Mouse (Mus musculus): ENCODE measurements at regions not wholly inside any gene's neighbourhood (a gene's known extent, or its start where the extent isn't known, plus 50 kb on each side); places are given as distances from the start of the nearest gene placed in this dataset.

DNA sequence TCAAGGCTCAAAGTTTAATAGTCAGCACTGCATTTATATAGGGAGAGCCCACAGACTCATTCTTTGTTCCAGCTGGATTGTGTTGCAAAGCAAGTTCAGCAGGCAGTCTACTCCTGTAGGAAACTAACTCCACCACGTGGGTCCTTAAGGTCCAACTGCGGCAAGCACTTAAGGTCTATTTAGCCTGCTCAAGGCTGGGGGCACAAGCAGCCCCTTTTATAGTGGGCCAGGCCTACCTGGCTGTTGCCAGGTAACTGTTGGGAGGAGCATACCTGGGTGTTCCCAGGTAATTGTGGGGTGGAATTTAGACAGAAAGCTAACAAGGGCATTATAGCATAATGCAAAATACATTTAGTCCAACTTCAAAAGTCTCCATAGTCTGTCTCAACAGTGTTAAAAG, 126.5 kb downstream of the Emp1 start:
- Histone ChIP-seq H3K9me3 (ENCODE audit: control insufficient read depth, insufficient read depth, low read depth, low read length) (no peaks in the 10 kb centered on the region), H3K4me3 (ENCODE audit: insufficient read depth in 1 of 2, low read depth in 1 of 2, low read length in 2 of 2, poor library complexity in 1 of 2, severe bottlenecking in 1 of 2) (no peak overlapping the region), H3K9ac (ENCODE audit: insufficient read depth, low read depth, low read length, poor library complexity, severe bottlenecking) (no peak overlapping the region), H3K27ac (ENCODE audit: insufficient read depth, low read depth, low read length, poor library complexity, severe bottlenecking) (no peak overlapping the region), H3K36me3 (ENCODE audit: control insufficient read depth, insufficient read depth, low read length, poor library complexity, severe bottlenecking) (no peaks in the 10 kb centered on the region), H3K4me1 (ENCODE audit: control insufficient read depth in 2 of 2, insufficient read depth in 2 of 2, low read length in 2 of 2, poor library complexity in 1 of 2) (no peaks in the 10 kb centered on the region)
- DNase-seq (ENCODE audit: low read depth, low spot score), result no peak
- no peak for TF ChIP-seq HCFC1 (IDR thresholded peaks at IDR 0.05; ENCODE audit: borderline replicate concordance, insufficient read depth, low read length)
- TF ChIP-seq CHD2 (IDR thresholded peaks at IDR 0.05; ENCODE audit: low read depth, low read length), result no peak
- no peak for TF ChIP-seq ZNF384 (IDR thresholded peaks at IDR 0.05; ENCODE audit: low read depth, low read length)
- no peak for TF ChIP-seq ZC3H11A (IDR thresholded peaks at IDR 0.05; ENCODE audit: borderline replicate concordance, low read depth, low read length)
- TF ChIP-seq MAFK (IDR thresholded peaks at IDR 0.05; ENCODE audit: insufficient read depth, low read depth, low read length), result no peak
- in situ Hi-C loops (cut with MboI; ENCODE audit: low sequenced_read_pairs in 2 of 2, unreplicated experiment in 2 of 2), result no loop called here

DNA sequence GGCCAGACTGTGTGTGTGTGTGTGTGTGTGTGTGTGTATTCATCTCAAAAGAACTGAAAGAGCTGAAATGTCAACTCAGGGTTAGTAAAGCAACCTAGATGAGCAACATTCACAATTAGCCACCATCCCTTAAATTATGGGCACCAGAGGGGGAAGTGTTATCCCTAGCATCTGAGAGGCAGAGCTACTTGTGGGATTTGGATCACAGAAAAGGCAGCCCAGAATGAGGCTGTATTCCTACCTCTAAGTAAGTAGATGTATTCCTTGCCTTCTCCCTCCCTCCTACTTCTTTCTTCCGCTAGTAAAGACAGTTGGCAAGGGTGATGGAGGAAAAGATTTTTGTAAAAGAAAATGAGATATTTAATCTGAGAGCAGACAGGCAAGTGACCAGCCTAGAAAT, 131.6 kb downstream of the Emp1 start:
- no peak for DNase-seq (ENCODE audit: low read depth, low spot score)
- no peaks in the 10 kb centered on the region for H3K4me1 ChIP-seq (ENCODE audit: control insufficient read depth in 2 of 2, insufficient read depth in 2 of 2, low read length in 2 of 2, poor library complexity in 1 of 2)
- no peaks in the 10 kb centered on the region for H3K9me3 ChIP-seq (ENCODE audit: control insufficient read depth, insufficient read depth, low read depth, low read length)
- TF ChIP-seq MAFK (IDR thresholded peaks at IDR 0.05; ENCODE audit: insufficient read depth, low read depth, low read length) (no peak), ZNF384 (IDR thresholded peaks at IDR 0.05; ENCODE audit: low read depth, low read length) (no peak), HCFC1 (IDR thresholded peaks at IDR 0.05; ENCODE audit: borderline replicate concordance, insufficient read depth, low read length) (no peak), CHD2 (IDR thresholded peaks at IDR 0.05; ENCODE audit: low read depth, low read length) (no peak), ZC3H11A (IDR thresholded peaks at IDR 0.05; ENCODE audit: borderline replicate concordance, low read depth, low read length) (no peak)
- no peaks in the 10 kb centered on the region for H3K36me3 ChIP-seq (ENCODE audit: control insufficient read depth, insufficient read depth, low read length, poor library complexity, severe bottlenecking)
- no peak overlapping the region for H3K9ac ChIP-seq (ENCODE audit: insufficient read depth, low read depth, low read length, poor library complexity, severe bottlenecking)
- in situ Hi-C loops (cut with MboI; ENCODE audit: low sequenced_read_pairs in 2 of 2, unreplicated experiment in 2 of 2), result no loop called here
- H3K4me3 ChIP-seq (ENCODE audit: insufficient read depth in 1 of 2, low read depth in 1 of 2, low read length in 2 of 2, poor library complexity in 1 of 2, severe bottlenecking in 1 of 2), result no peak overlapping the region
- H3K27ac ChIP-seq (ENCODE audit: insufficient read depth, low read depth, low read length, poor library complexity, severe bottlenecking), result no peak overlapping the region

DNA sequence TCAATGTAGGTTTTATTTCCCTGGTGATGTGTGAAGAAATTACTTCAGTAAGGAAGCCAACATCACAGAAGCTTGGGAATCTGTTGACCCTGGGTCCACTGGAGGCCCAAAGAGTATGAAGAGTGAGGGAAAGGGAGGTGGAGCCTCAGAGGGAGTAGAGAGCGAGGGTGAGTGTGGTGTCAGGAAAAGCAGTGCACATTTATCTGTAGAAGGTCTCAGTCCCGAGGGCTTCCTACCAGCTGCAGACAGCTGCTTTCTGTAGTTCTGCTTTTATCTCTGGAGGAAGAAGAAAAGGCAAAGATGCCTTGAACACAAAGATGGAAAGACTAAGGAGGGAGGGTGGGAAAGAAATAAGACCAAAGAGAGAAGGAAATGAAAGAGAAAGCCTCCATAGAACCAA, 133.5 kb downstream of the Emp1 start:
- DNase-seq (ENCODE audit: low read depth, low spot score), result no peak
- H3K9ac ChIP-seq (ENCODE audit: insufficient read depth, low read depth, low read length, poor library complexity, severe bottlenecking), result no peak overlapping the region
- no peaks in the 10 kb centered on the region for H3K36me3 ChIP-seq (ENCODE audit: control insufficient read depth, insufficient read depth, low read length, poor library complexity, severe bottlenecking)
- in situ Hi-C loops (cut with MboI; ENCODE audit: low sequenced_read_pairs in 2 of 2, unreplicated experiment in 2 of 2), result no loop called here
- TF ChIP-seq HCFC1 (IDR thresholded peaks at IDR 0.05; ENCODE audit: borderline replicate concordance, insufficient read depth, low read length), result no peak
- no peak for TF ChIP-seq CHD2 (IDR thresholded peaks at IDR 0.05; ENCODE audit: low read depth, low read length)
- no peak for TF ChIP-seq ZNF384 (IDR thresholded peaks at IDR 0.05; ENCODE audit: low read depth, low read length)
- TF ChIP-seq ZC3H11A (IDR thresholded peaks at IDR 0.05; ENCODE audit: borderline replicate concordance, low read depth, low read length), result no peak
- no peak for TF ChIP-seq MAFK (IDR thresholded peaks at IDR 0.05; ENCODE audit: insufficient read depth, low read depth, low read length)
- no peaks in the 10 kb centered on the region for H3K9me3 ChIP-seq (ENCODE audit: control insufficient read depth, insufficient read depth, low read depth, low read length)
- H3K27ac ChIP-seq (ENCODE audit: insufficient read depth, low read depth, low read length, poor library complexity, severe bottlenecking), result no peak overlapping the region
- no peaks in the 10 kb centered on the region for H3K4me1 ChIP-seq (ENCODE audit: control insufficient read depth in 2 of 2, insufficient read depth in 2 of 2, low read length in 2 of 2, poor library complexity in 1 of 2)
- H3K4me3 ChIP-seq (ENCODE audit: insufficient read depth in 1 of 2, low read depth in 1 of 2, low read length in 2 of 2, poor library complexity in 1 of 2, severe bottlenecking in 1 of 2), result no peak overlapping the region

DNA sequence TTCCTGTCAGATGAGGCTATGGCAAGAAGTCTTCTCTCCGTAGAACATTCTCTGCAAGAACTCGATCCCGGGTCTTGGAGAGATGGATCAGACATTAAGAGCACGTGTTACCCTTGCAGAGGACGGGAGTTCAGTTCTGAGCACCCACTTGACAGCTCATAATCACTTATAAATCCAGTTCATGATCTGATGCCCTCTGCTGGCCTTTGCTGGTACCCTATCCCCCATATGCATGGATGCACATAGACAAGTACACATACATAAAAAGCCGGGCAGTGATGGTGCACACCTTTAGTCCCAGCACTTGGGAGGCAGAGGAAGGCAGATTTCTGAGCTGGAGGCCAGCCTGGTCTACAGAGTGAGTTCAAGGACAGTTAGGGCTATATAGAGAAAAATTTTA, 136.2 kb downstream of the Emp1 start:
- Histone ChIP-seq H3K9me3 (ENCODE audit: control insufficient read depth, insufficient read depth, low read depth, low read length) (no peaks in the 10 kb centered on the region), H3K36me3 (ENCODE audit: control insufficient read depth, insufficient read depth, low read length, poor library complexity, severe bottlenecking) (no peaks in the 10 kb centered on the region), H3K9ac (ENCODE audit: insufficient read depth, low read depth, low read length, poor library complexity, severe bottlenecking) (no peak overlapping the region), H3K4me1 (ENCODE audit: control insufficient read depth in 2 of 2, insufficient read depth in 2 of 2, low read length in 2 of 2, poor library complexity in 1 of 2) (no peaks in the 10 kb centered on the region), H3K4me3 (ENCODE audit: insufficient read depth in 1 of 2, low read depth in 1 of 2, low read length in 2 of 2, poor library complexity in 1 of 2, severe bottlenecking in 1 of 2) (no peak overlapping the region), H3K27ac (ENCODE audit: insufficient read depth, low read depth, low read length, poor library complexity, severe bottlenecking) (no peak overlapping the region)
- TF ChIP-seq CHD2 (IDR thresholded peaks at IDR 0.05; ENCODE audit: low read depth, low read length) (no peak), ZC3H11A (IDR thresholded peaks at IDR 0.05; ENCODE audit: borderline replicate concordance, low read depth, low read length) (no peak), ZNF384 (IDR thresholded peaks at IDR 0.05; ENCODE audit: low read depth, low read length) (no peak), MAFK (IDR thresholded peaks at IDR 0.05; ENCODE audit: insufficient read depth, low read depth, low read length) (no peak)
- in situ Hi-C loops (cut with MboI; ENCODE audit: low sequenced_read_pairs in 2 of 2, unreplicated experiment in 2 of 2), result no loop called here
- peak; percentile 13 for DNase-seq (ENCODE audit: low read depth, low spot score)

DNA sequence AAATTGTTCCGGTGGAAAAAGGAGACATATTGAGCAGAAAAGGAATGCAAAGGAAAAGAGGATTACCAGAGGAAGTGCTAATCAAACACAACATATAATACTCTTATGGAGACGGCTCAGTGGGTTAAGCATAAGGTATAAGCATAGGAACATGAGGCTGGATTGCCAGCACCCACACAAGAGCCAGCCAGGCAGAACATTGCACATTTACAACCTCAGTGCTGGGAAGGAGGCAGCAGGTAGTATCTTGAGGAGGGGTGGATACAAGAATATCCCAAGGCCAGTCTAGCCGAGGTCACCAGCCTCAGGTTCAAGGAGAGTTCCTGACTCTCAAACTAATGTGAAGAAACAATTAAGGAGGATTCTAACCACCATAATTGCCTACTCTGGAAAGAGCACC, 138.0 kb downstream of the Emp1 start:
- no peak for DNase-seq (ENCODE audit: low read depth, low spot score)
- no peak for TF ChIP-seq CHD2 (IDR thresholded peaks at IDR 0.05; ENCODE audit: low read depth, low read length)
- TF ChIP-seq MAFK (IDR thresholded peaks at IDR 0.05; ENCODE audit: insufficient read depth, low read depth, low read length), result no peak
- no peak for TF ChIP-seq ZC3H11A (IDR thresholded peaks at IDR 0.05; ENCODE audit: borderline replicate concordance, low read depth, low read length)
- TF ChIP-seq HCFC1 (IDR thresholded peaks at IDR 0.05; ENCODE audit: borderline replicate concordance, insufficient read depth, low read length), result no peak
- TF ChIP-seq ZNF384 (IDR thresholded peaks at IDR 0.05; ENCODE audit: low read depth, low read length), result no peak
- no peaks in the 10 kb centered on the region for H3K9me3 ChIP-seq (ENCODE audit: control insufficient read depth, insufficient read depth, low read depth, low read length)
- H3K27ac ChIP-seq (ENCODE audit: insufficient read depth, low read depth, low read length, poor library complexity, severe bottlenecking), result no peak overlapping the region
- in situ Hi-C loops (cut with MboI; ENCODE audit: low sequenced_read_pairs in 2 of 2, unreplicated experiment in 2 of 2), result no loop called here
- H3K36me3 ChIP-seq (ENCODE audit: control insufficient read depth, insufficient read depth, low read length, poor library complexity, severe bottlenecking), result no peaks in the 10 kb centered on the region
- H3K4me1 ChIP-seq (ENCODE audit: control insufficient read depth in 2 of 2, insufficient read depth in 2 of 2, low read length in 2 of 2, poor library complexity in 1 of 2), result no peaks in the 10 kb centered on the region
- H3K9ac ChIP-seq (ENCODE audit: insufficient read depth, low read depth, low read length, poor library complexity, severe bottlenecking), result no peak overlapping the region
- H3K4me3 ChIP-seq (ENCODE audit: insufficient read depth in 1 of 2, low read depth in 1 of 2, low read length in 2 of 2, poor library complexity in 1 of 2, severe bottlenecking in 1 of 2), result no peak overlapping the region

Data from ES-E14 (cell line).